Mouse (Mus musculus) stomach, postnatal 0 days (tissue): Measurements from ENCODE around the gene Gm14403.
"Not testable (repeated sequence)": the region's sequence is repeated elsewhere in the genome, so short reads cannot be mapped to it uniquely, and the experiment has no call there.

ENCODE experiments used
- CTCF ChIP-seq: IDR thresholded peaks from 2 replicates; pipeline ENCODE4 v1.5.1; 2016; ENCODE audit warnings: antibody characterized with exemption, low read depth, mild to moderate bottlenecking, moderate library complexity
- EP300 ChIP-seq: optimal IDR thresholded peaks from 2 replicates; pipeline ENCODE3; 2016; ENCODE audit warnings: antibody characterized with exemption

- TF ChIP-seq CTCF, EP300: not testable (repeated sequence)
Measured at GRCm38 (mm10) chr2:177499182-177499581, 1.2 kb downstream of the Gm14403 start.
